Mouse (Mus musculus): Measurements from ENCODE around the gene Ssna1.
A peak's percentile ranks its signal among the peaks of the same experiment; 100 is the strongest.

Gene Ssna1

GRCm38 (mm10) chr2:25271827-25272511, at the start of gene Ssna1, which contains the start of gene Anapc2:
TSS of gene Ssna1 (minus strand) at chr2:25272438.
TSS of gene Anapc2 (plus strand) at chr2:25272478.
- DNase-seq (ENCODE audit: low spot score), result peak; percentile 100

GRCm38 (mm10) chr2:25320084-25320483, 47.8 kb upstream of the Ssna1 start:
- no peak for DNase-seq (ENCODE audit: low spot score)

GRCm38 (mm10) chr2:25318971-25319773, 46.9 kb upstream of the Ssna1 start, which contains the start of gene Grin1:
TSS of gene Grin1 (minus strand) at chr2:25319187.
- peak; percentile 86 for DNase-seq (ENCODE audit: low spot score)

GRCm38 (mm10) chr2:25318119-25318966, 46.1 kb upstream of the Ssna1 start:
- DNase-seq (ENCODE audit: low spot score), result no peak

- no peak for DNase-seq (ENCODE audit: low spot score)
These were observed 39.3 kb upstream of the Ssna1 start for GRCm38 (mm10) chr2:25311491-25311891.

- DNase-seq (ENCODE audit: low spot score), result no peak
These were observed 38.7 kb upstream of the Ssna1 start for GRCm38 (mm10) chr2:25310969-25311368.

GRCm38 (mm10) chr2:25310180-25310579, 37.9 kb upstream of the Ssna1 start:
- no peak for DNase-seq (ENCODE audit: low spot score)

- DNase-seq (ENCODE audit: low spot score), result no peak
These were observed 33.5 kb upstream of the Ssna1 start for GRCm38 (mm10) chr2:25305587-25306359.

- DNase-seq (ENCODE audit: low spot score), result peak; percentile 85
These were observed 32.7 kb upstream of the Ssna1 start for GRCm38 (mm10) chr2:25304657-25305541.

- no peak for DNase-seq (ENCODE audit: low spot score)
These were observed 31.9 kb upstream of the Ssna1 start for GRCm38 (mm10) chr2:25303931-25304656.

- no peak for DNase-seq (ENCODE audit: low spot score)
These were observed 31.2 kb upstream of the Ssna1 start for GRCm38 (mm10) chr2:25303452-25303851.

- DNase-seq (ENCODE audit: low spot score), result no peak
These were observed 25.8 kb upstream of the Ssna1 start for GRCm38 (mm10) chr2:25298046-25298445.

GRCm38 (mm10) chr2:25297093-25297492, 24.9 kb upstream of the Ssna1 start:
- no peak for DNase-seq (ENCODE audit: low spot score)

- DNase-seq (ENCODE audit: low spot score), result no peak
These were observed 21.5 kb upstream of the Ssna1 start for GRCm38 (mm10) chr2:25293706-25294105.

- DNase-seq (ENCODE audit: low spot score), result peak; percentile 77
These were observed 20.6 kb upstream of the Ssna1 start for GRCm38 (mm10) chr2:25292856-25293255.

GRCm38 (mm10) chr2:25292054-25292544, 19.9 kb upstream of the Ssna1 start:
- no peak for DNase-seq (ENCODE audit: low spot score)

GRCm38 (mm10) chr2:25291184-25292053, 19.2 kb upstream of the Ssna1 start:
- DNase-seq (ENCODE audit: low spot score), result no peak

- no peak for DNase-seq (ENCODE audit: low spot score)
These were observed 18.5 kb upstream of the Ssna1 start for GRCm38 (mm10) chr2:25290816-25291130.
